Mouse (Mus musculus) erythroblast, embryonic 14.5 days (primary cell): ENCODE data around the gene Rbpj.

Source experiments
- GATA1 ChIP-seq: IDR thresholded peaks from 2 replicates; pipeline ENCODE4 v1.6.1; 2012; ENCODE audit warnings: low read length, inconsistent platforms, mixed read lengths
- TAL1 ChIP-seq: IDR thresholded peaks from 3 replicates; pipeline ENCODE4 v1.6.1; 2012; ENCODE audit warnings: low read length, inconsistent platforms, mixed read lengths

DNA sequence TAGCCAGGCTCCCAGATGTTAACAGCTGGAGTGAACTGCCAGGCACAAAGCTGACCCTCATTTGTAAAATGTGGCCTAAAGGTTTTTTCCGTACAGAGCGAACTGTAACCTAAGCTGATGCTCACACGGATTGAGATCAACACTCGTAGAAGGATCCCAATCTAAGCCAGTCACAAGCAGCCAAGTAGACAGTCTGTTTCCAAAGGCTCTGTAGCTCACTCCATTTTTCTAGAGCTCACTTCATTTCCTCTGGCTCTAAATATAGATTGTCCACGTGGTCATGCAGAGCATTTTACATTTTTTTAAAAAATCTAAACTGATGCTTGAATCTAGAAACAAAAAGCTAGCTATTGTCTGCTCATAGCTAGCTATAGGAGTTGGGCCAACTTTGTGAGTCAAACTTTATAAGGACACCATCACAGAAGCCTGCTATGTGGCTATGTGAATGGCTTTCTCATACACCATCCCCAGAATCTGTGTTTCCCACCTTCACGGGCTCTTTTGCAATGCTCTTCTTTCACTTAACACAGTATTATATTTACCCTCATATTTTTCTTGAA is 19.2 kb downstream of the Rbpj start:
- TF ChIP-seq TAL1 (no peak), GATA1 (no peak)
